Mouse (Mus musculus) stomach, embryonic 16.5 days (tissue): Measurements from ENCODE around the gene Acsm1. TPM values are rescaled to one million over a fixed set of nuclear protein-coding genes. Genes with fewer than 3 reads are reported as not detected.

Experiments
- polyA plus RNA-seq: library from polyadenylated mRNA; unstranded; fragments of >200 nt; fragmentation: Nextera tagmentation; extraction: Ambion mirVana; gene quantifications from 2 replicates; pipeline ENCODE4 v1.2.1, GENCODE M21; 2015

The Acsm1 gene
- polyA plus RNA-seq, 1 experiment from 2014 or later: 0.25 TPM

Other genes starting within 250 kb of the Acsm1 start
- gene Gp2, start 147.7 kb upstream of the Acsm1 start, polyA plus RNA-seq: 1.1 and 1.2 TPM in 2 replicates
- not detected in 2 replicates for gene Umod, start 127.7 kb upstream of the Acsm1 start, polyA plus RNA-seq
- not detected in 2 replicates for gene Acsm5, start 87.6 kb upstream of the Acsm1 start, polyA plus RNA-seq
- not detected in 2 replicates for gene Pdilt, start 83.5 kb upstream of the Acsm1 start, polyA plus RNA-seq
- gene Acsm2, start 52.7 kb upstream of the Acsm1 start, polyA plus RNA-seq: not detected in 2 replicates
- not detected in 2 replicates for gene Acsm4, start 83.0 kb downstream of the Acsm1 start, polyA plus RNA-seq
- gene Thumpd1, start 113.8 kb downstream of the Acsm1 start, polyA plus RNA-seq: 62.3 and 65.2 TPM in 2 replicates
- gene Acsm3, start 153.9 kb downstream of the Acsm1 start, polyA plus RNA-seq: 13.3 and 18.5 TPM in 2 replicates
- 17.8 and 25.6 TPM in 2 replicates for gene Rexo5, start 187.0 kb downstream of the Acsm1 start, polyA plus RNA-seq
- gene Eri2, start 187.0 kb downstream of the Acsm1 start, polyA plus RNA-seq: 19.5 and 20.3 TPM in 2 replicates